Mouse (Mus musculus): ENCODE data around the gene Mcf2.

DNA sequence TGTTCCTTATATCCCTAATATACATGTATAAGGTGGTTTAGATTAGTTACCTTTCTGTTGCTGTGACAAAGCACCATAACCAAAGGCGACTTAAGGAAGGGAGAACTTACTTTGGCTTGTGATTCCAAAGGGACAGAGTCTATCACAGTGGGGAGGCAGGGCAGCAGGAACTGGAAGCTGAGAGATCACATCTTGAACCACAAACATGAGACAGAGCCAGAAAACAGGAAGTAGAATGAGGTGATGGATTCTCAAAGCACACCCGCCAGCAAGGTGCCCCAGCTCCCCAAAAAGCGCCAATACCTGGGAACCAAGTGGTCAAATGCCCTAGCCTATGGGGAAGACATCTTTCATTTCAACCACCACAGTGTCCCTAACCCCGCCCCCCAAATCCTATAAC lies 157.9 kb downstream of the Mcf2 start:
- TF ChIP-seq MAFK (IDR thresholded peaks at IDR 0.05; ENCODE audit: insufficient read depth, low read depth, low read length) (no peak), HCFC1 (IDR thresholded peaks at IDR 0.05; ENCODE audit: borderline replicate concordance, insufficient read depth, low read length) (no peak), CHD2 (IDR thresholded peaks at IDR 0.05; ENCODE audit: low read depth, low read length) (no peak)
